Mouse (Mus musculus): ENCODE results near the gene Ercc1. TPM values are rescaled to one million over a fixed set of nuclear protein-coding genes. Genes with fewer than 3 reads are reported as not detected.

Ercc1 gene
- total and polyA plus RNA-seq, 2 experiments: 6.5 to 9.4 TPM

DNA sequence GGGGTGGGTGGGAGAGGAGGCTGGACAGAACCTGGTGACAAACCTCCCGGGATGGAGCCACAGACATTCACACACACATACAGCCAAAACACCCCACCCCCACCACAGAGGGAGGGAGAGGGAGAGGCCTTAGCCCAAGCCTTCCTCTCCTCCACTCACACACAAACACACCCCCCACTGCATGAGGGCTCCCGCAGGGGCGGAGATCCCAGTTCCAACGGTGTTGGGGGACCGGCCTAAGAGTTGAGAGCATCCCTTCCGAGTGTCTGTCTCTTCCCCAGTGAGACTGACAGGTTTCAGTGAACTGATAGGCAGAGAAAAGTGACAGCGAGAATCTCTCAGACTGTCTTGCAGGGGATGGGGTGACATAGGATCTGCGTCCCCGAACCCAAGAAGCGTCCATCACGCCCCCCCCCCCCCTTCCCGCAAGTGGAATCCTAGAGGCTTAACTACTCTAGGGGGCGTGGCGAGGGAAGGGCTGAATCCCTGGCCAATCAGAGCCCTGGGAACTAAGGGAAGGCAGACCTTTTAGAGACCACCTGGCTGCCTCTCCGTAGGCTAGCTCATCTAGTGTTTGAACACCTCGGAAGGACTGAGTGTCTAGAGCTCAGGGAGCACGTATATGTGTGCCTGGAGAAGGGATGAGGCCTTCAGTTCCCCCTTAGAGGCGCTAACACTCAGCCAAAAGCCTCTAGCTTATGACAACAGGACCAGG, 36.7 kb upstream of the Ercc1 start:
- no peaks in the 10 kb centered on the region for H3K36me3 ChIP-seq (ENCODE audit: control insufficient read depth, insufficient read depth, low read length)
- TF ChIP-seq POLR2A (IDR thresholded peaks at IDR 0.05; ENCODE audit: extremely low read depth, insufficient read depth, low read length): no peak
- TF ChIP-seq CTCF (IDR thresholded peaks at IDR 0.05; ENCODE audit: low read depth, low read length): no peak
- peaks cover 1% of the 10 kb centered on the region; the same call in 1 of the 2 replicates for H3K4me1 ChIP-seq (ENCODE audit: control insufficient read depth, insufficient read depth, low read length)
- 5% methylated on average over 18 of the region's 18 CpGs for WGBS
- no peaks in the 10 kb centered on the region for H3K27me3 ChIP-seq (ENCODE audit: control insufficient read depth, insufficient read depth, low read length)
- peak overlapping the region; percentile 65 for H3K9ac ChIP-seq (ENCODE audit: low read depth, low read length)
- no peak for DNase-seq (ENCODE audit: extremely low read depth, low read depth, low spot score)
- H3K79me2 ChIP-seq (ENCODE audit: control insufficient read depth, insufficient read depth, low read length): no peaks in the 10 kb centered on the region
- H3K27ac ChIP-seq (replicated peaks; ENCODE audit: insufficient read depth, low read depth, low read length): peak overlapping the region; percentile 62
- H3K4me3 ChIP-seq (ENCODE audit: insufficient read depth, low read depth, low read length): peak overlapping the region; percentile 45

DNA sequence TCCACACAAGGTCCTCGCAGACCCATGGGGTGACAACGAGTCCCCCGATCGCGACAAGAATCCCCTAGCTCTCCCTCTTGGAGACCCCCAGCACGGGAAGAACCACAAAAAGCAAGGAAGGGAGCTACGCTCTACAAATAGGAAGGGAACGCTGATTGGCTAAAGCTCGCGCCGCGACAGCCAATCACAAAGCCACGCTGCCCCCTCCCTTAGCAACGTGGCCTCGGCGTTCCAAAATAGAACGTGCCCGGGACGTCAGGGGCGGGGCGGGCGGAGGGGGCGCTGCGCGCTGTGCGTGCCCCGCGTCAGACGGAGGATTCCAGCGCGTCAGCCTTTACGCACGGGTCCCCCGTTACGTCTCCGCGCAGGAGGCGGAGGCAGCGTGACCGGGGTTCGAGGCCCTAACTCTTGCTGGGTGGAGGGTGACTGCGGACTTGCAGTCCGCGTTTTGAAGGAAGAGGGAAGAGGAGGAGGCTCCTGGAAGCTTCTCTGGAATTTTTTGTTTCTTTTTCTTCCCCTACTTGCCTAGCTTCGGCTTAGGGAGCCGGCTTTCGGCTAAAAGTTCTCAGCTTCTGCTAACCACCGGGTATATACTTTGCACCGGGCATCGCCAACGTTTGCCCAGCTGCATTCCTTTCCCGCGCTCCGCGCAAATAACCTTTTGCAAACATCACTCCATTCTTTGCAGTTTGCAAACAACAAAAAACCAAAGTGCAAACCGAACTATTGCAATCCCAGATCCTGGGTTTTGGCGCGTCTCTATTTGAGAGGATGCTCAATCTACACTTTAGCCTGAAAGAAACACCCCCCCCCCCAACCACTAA, 35.9 kb upstream of the Ercc1 start:
- Histone ChIP-seq H3K27me3 (ENCODE audit: control insufficient read depth, insufficient read depth, low read length) (no peaks in the 10 kb centered on the region), H3K27ac (replicated peaks; ENCODE audit: insufficient read depth, low read depth, low read length) (peak overlapping the region; percentile 62), H3K4me3 (ENCODE audit: insufficient read depth, low read depth, low read length) (peak overlapping the region; percentile 53), H3K4me1 (ENCODE audit: control insufficient read depth, insufficient read depth, low read length) (peaks cover 1% of the 10 kb centered on the region; the same call in 1 of the 2 replicates), H3K9ac (ENCODE audit: low read depth, low read length) (peak overlapping the region; percentile 65), H3K79me2 (ENCODE audit: control insufficient read depth, insufficient read depth, low read length) (no peaks in the 10 kb centered on the region), H3K36me3 (ENCODE audit: control insufficient read depth, insufficient read depth, low read length) (no peaks in the 10 kb centered on the region)
- TF ChIP-seq POLR2A (IDR thresholded peaks at IDR 0.05; ENCODE audit: extremely low read depth, insufficient read depth, low read length) (0 out of 2 replicates have a peak, but pooled peaks have one; percentile 18), CTCF (IDR thresholded peaks at IDR 0.05; ENCODE audit: low read depth, low read length) (no peak)
- WGBS: under 1% methylated on average over 58 of the region's 58 CpGs
- DNase-seq (ENCODE audit: extremely low read depth, low read depth, low spot score): peak; percentile 73

DNA sequence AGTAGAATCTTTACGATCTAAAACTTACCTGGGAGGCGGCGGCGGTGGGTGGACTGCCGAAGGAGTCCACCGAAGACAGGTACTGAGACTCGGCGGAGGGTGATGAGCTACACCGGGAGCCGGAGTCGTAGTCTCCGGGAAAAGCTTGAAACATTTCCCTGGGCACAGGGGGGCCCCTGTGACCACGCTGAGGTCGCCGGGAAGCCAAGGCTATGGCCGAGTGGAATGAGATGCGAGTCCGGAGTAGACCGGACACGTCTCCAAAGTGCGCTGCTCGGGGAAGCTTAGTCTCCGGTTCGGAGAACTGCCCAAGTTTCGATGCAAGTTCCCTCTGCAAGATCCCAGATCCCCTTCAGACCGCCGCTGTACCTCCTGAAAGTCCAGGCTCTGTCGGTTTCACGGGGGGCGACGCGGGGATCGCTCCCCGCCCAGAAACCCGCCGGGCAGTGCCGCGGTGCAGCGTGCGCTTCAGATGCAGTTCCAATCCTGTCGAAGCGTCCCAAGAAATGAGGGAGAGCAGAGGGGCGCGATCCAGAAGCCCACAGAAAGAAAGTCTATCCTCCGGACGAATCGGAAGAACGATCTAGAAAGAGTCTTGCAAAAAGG, 35.2 kb upstream of the Ercc1 start:
- Histone ChIP-seq H3K9ac (ENCODE audit: low read depth, low read length) (peak overlapping the region; percentile 37), H3K27me3 (ENCODE audit: control insufficient read depth, insufficient read depth, low read length) (no peaks in the 10 kb centered on the region), H3K4me1 (ENCODE audit: control insufficient read depth, insufficient read depth, low read length) (peaks cover 1% of the 10 kb centered on the region; the same call in 1 of the 2 replicates), H3K79me2 (ENCODE audit: control insufficient read depth, insufficient read depth, low read length) (no peaks in the 10 kb centered on the region), H3K36me3 (ENCODE audit: control insufficient read depth, insufficient read depth, low read length) (no peaks in the 10 kb centered on the region), H3K4me3 (ENCODE audit: insufficient read depth, low read depth, low read length) (peak overlapping the region; percentile 47), H3K27ac (replicated peaks; ENCODE audit: insufficient read depth, low read depth, low read length) (no peak overlapping the region)
- under 1% methylated on average over 48 of the region's 48 CpGs for WGBS
- no peak for DNase-seq (ENCODE audit: extremely low read depth, low read depth, low spot score)
- TF ChIP-seq POLR2A (IDR thresholded peaks at IDR 0.05; ENCODE audit: extremely low read depth, insufficient read depth, low read length): no peak
- TF ChIP-seq CTCF (IDR thresholded peaks at IDR 0.05; ENCODE audit: low read depth, low read length): no peak

DNA sequence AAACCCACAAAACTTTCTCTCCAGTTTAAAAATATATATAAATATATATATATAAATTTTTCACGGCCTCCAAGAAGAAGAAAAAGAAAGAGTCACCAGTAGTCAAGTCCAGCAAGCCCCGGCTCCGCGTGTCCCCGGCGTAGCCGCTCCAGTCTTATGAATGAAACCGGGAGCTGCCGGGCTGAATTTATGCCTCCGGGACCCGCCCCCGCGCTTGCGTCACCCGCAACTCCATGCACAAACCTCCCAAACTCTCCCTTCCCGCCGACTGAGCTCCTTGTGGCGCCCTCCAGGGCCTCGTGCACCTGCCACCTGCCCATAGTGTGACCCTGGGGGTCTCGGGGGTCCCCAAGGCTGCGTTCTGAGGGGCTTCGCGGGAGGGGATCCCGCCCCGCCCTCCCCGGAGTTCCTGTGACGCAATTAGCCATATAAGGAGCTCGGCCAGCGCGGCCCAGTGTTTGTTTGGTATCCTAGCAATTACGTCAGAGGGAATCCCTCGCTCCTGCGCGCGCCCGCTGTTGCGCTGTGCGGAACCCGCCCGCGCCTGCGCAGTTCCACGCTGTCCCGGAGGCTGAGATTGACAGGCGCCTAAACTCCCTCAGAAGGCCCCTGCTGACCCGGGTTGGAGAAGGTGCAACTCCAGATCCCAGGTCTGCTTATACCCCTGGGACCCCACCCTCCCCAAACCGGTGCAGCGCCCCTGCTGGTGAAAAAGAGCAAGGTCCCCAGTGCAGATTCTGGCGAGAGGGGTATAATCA, 34.5 kb upstream of the Ercc1 start, which contains the start of gene Fosb:
Gene Fosb (minus strand): TSS at position 168 of the 758 bp plus-strand sequence.
- Histone ChIP-seq H3K27ac (replicated peaks; ENCODE audit: insufficient read depth, low read depth, low read length) (peak within 1 kb of the TSS; percentile 51; the same call in 1 of the 2 replicates), H3K27me3 (ENCODE audit: control insufficient read depth, insufficient read depth, low read length) (no peaks in the 10 kb centered on the region)
- under 1% methylated on average over 48 of the region's 49 CpGs for WGBS

DNA sequence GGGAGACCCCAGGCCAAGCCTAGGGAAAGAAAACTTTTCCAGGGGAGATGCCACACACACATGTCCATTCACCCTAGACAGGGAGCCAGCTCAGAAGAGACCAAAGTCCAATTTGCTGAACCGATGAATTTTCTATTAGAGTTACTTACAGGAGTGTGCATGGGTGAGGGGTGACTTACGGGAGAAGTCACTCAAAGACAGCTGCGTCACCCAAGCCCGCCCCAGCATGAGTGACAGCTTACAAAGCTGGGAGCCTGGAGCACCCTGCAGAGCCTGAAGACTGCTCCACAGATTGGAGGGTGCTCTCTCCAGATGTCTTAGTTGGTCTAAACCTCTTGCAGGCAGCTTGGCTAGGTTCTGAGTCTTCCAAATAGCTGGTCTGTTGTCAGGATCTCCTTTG, 32.6 kb upstream of the Ercc1 start:
- Histone ChIP-seq H3K36me3 (ENCODE audit: control insufficient read depth, insufficient read depth, low read length) (no peaks in the 10 kb centered on the region), H3K27ac (replicated peaks; ENCODE audit: insufficient read depth, low read depth, low read length) (no peak overlapping the region), H3K4me1 (ENCODE audit: control insufficient read depth, insufficient read depth, low read length) (peaks cover 1% of the 10 kb centered on the region; the same call in 1 of the 2 replicates), H3K79me2 (ENCODE audit: control insufficient read depth, insufficient read depth, low read length) (no peaks in the 10 kb centered on the region), H3K27me3 (ENCODE audit: control insufficient read depth, insufficient read depth, low read length) (no peaks in the 10 kb centered on the region), H3K9ac (ENCODE audit: low read depth, low read length) (no peak overlapping the region), H3K4me3 (ENCODE audit: insufficient read depth, low read depth, low read length) (no peak overlapping the region)
- TF ChIP-seq POLR2A (IDR thresholded peaks at IDR 0.05; ENCODE audit: extremely low read depth, insufficient read depth, low read length): no peak
- TF ChIP-seq CTCF (IDR thresholded peaks at IDR 0.05; ENCODE audit: low read depth, low read length): no peak
- WGBS: 42% methylated on average over 4 of the region's 4 CpGs
- DNase-seq (ENCODE audit: extremely low read depth, low read depth, low spot score): peak; percentile 40

More for the DNA sequence above, 34.5 kb upstream of the Ercc1 start, which contains the start of gene Fosb:
- H3K9ac ChIP-seq (ENCODE audit: low read depth, low read length): peak within 1 kb of the TSS; percentile 59
- H3K79me2 ChIP-seq (ENCODE audit: control insufficient read depth, insufficient read depth, low read length): no peaks in the 10 kb centered on the region
- peaks cover 1% of the 10 kb centered on the region; the same call in 1 of the 2 replicates for H3K4me1 ChIP-seq (ENCODE audit: control insufficient read depth, insufficient read depth, low read length)
- H3K36me3 ChIP-seq (ENCODE audit: control insufficient read depth, insufficient read depth, low read length): no peaks in the 10 kb centered on the region
- TF ChIP-seq POLR2A (IDR thresholded peaks at IDR 0.05; ENCODE audit: extremely low read depth, insufficient read depth, low read length) (no peak), CTCF (IDR thresholded peaks at IDR 0.05; ENCODE audit: low read depth, low read length) (peak; percentile 37; the same call in 1 of the 2 replicates)
- DNase-seq (ENCODE audit: extremely low read depth, low read depth, low spot score): peak; percentile 83
- H3K4me3 ChIP-seq (ENCODE audit: insufficient read depth, low read depth, low read length): peak within 1 kb of the TSS; percentile 84
